Mouse (Mus musculus) embryonic facial prominence, embryonic 15.5 days (tissue): ENCODE measurements around the gene Crtap. TPM values are rescaled to one million over a fixed set of nuclear protein-coding genes. Genes with fewer than 3 reads are reported as not detected.
"Not testable (repeated sequence)": the region's sequence is repeated elsewhere in the genome, so short reads cannot be mapped to it uniquely, and the experiment has no call there.

Source experiments
- ATAC-seq: fragments of 200-750 bp; cut with Nextera tagmentation; 2 replicates; pipeline ENCODE4 v1.8.0; 2017; ENCODE audit warnings: low read depth, moderate TSS enrichment; ENCODE audit not compliant: insufficient number of reproducible peaks, low FRiP score, low TSS enrichment
- H3K27ac ChIP-seq: fragments of 300-500 bp; sonication (generic); replicated peaks from 2 replicates; pipeline ENCODE4 v1.5.1; 2015; ENCODE audit warnings: mild to moderate bottlenecking, inconsistent platforms
- H3K27me3 ChIP-seq: fragments of 300-500 bp; sonication (generic); 2 replicates; pipeline ENCODE4 v1.6.1; 2015; ENCODE audit warnings: inconsistent platforms
- H3K36me3 ChIP-seq: fragments of 300-500 bp; sonication (generic); 2 replicates; pipeline ENCODE4 v1.6.1; 2015; ENCODE audit warnings: mild to moderate bottlenecking, inconsistent platforms
- H3K4me1 ChIP-seq: fragments of 300-500 bp; sonication (generic); 2 replicates; pipeline ENCODE4 v1.6.1; 2015; ENCODE audit warnings: inconsistent platforms
- H3K4me2 ChIP-seq: fragments of 300-500 bp; sonication (generic); replicated peaks from 2 replicates; pipeline ENCODE4 v1.6.1; 2015; ENCODE audit warnings: mild to moderate bottlenecking, inconsistent platforms
- H3K4me3 ChIP-seq: fragments of 300-500 bp; sonication (generic); replicated peaks from 2 replicates; pipeline ENCODE4 v1.5.1; 2015; ENCODE audit warnings: mild to moderate bottlenecking, inconsistent platforms
- H3K9ac ChIP-seq: fragments of 300-500 bp; sonication (generic); 2 replicates; pipeline ENCODE4 v1.6.1; 2015; ENCODE audit warnings: inconsistent platforms
- H3K9me3 ChIP-seq: fragments of 300-500 bp; sonication (generic); replicated peaks from 2 replicates; pipeline ENCODE4 v1.6.1; 2016; ENCODE audit warnings: inconsistent platforms
- WGBS: fragments of 180-500 bp; shearing (Covaris S2); methylation state at CpG from one replicate; pipeline ENCODE4 v1.1.7; 2015; 5-methylcytosine and 5-hydroxymethylcytosine counted together
- polyA plus RNA-seq: library from polyadenylated mRNA; unstranded; fragments of >200 nt; fragmentation: Nextera tagmentation; extraction: Ambion mirVana; gene quantifications from 2 replicates; pipeline ENCODE4 v1.2.1, GENCODE M21; 2015

The Crtap gene
- polyA plus RNA-seq, 1 experiment from 2014 or later, result 204 TPM

DNA sequence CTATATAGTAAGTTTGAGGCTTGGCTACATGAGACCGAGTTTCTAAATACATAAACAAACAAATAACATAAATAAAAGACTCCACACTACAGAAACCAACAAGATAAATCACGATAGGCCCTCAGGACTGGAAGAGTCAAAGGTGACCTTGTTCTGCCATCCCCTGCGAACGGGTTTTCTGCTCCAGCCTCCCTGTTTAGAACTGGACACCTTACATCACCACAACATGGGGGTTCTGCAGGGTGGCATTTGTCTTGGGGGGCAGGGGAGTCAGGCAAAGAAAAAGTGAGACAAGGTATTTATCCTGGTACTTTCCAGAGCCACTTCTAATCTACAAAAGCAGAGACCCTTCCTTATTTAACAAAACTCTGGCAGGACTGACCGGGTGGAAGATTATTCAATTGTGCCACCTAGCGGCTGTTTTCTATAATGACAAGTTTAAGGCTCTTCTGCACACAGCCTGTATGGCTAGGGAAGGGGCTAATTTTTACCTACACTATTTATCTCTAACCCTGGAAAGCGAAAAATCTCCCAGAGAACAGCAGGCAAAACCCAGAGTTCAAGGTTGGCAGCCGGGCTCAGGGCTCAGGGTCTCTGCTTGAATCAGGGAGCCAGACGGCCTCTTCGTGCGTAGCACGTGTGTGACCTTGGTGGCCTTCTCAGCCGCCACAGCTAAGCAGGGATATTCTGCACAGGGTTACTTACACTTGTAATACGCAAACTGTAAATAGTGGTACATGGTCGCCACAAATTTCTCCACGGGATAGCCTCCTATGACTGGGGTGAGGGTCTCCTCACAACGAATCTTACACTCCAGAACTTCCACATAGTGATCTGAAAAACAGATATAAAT, 9.4 kb downstream of the Crtap start:
- H3K4me3 ChIP-seq, result no peak overlapping the region
- H3K36me3 ChIP-seq, result peaks cover 64% of the 10 kb centered on the region
- no peak overlapping the region for H3K4me2 ChIP-seq
- H3K4me1 ChIP-seq, result no peaks in the 10 kb centered on the region
- no peak overlapping the region for H3K9ac ChIP-seq
- H3K27ac ChIP-seq, result no peak overlapping the region
- H3K27me3 ChIP-seq, result no peaks in the 10 kb centered on the region
- WGBS, result 70% methylated on average over 17 of the region's 17 CpGs
- no peak for ATAC-seq
- no peaks in the 10 kb centered on the region for H3K9me3 ChIP-seq

DNA sequence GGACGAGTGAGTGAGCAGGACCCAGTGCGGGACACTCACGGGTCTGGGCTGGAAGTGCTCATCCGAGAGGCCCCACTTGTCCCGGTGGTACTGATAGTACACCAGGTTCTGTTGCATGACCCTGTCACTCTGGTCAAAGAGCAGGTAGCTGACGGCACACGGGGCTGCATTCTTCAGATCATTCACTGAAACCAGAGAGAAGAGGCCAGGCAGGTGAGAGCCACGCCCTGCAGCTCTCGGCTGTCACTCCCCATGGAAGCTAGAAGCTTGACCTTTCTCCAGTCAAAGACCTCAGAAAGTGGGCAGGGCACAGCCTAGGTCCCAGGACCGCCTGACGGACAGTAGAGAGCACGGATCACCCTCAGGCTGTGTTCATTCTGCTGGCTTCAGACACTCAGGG, 10.6 kb downstream of the Crtap start:
- Histone ChIP-seq H3K27me3 (no peaks in the 10 kb centered on the region), H3K4me1 (no peaks in the 10 kb centered on the region), H3K36me3 (peaks cover 65% of the 10 kb centered on the region), H3K27ac (no peak overlapping the region), H3K4me2 (no peak overlapping the region), H3K9me3 (no peaks in the 10 kb centered on the region), H3K4me3 (no peak overlapping the region), H3K9ac (no peak overlapping the region)
- 83% methylated on average over 12 of the region's 12 CpGs for WGBS
- ATAC-seq, result no peak

DNA sequence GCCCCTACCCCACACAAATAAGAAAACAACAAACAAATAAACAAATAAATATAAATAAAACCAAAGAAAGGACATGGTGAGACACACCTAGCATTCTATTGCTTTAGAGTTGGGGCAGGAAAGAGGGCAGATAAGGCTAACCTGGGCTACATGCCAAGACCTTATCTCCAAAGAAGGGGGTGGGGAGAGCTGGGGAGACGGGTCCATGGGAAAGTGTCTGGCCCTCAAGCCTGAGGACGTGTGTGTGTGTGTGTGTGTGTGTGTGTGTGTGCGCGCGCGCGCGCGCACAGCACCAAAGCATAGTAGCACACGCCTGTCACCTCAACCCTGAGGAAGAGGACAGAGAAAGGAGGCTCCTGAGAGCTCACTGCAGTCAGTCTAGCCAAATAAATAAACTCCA, 13.3 kb downstream of the Crtap start:
- 93% methylated on average over 10 of the region's 10 CpGs for WGBS
- ATAC-seq, result no peak
- Histone ChIP-seq H3K27ac (no peak overlapping the region), H3K9ac (no peak overlapping the region), H3K4me3 (no peak overlapping the region), H3K9me3 (no peaks in the 10 kb centered on the region), H3K27me3 (no peaks in the 10 kb centered on the region), H3K4me2 (no peak overlapping the region), H3K4me1 (no peaks in the 10 kb centered on the region), H3K36me3 (peaks cover 58% of the 10 kb centered on the region)

DNA sequence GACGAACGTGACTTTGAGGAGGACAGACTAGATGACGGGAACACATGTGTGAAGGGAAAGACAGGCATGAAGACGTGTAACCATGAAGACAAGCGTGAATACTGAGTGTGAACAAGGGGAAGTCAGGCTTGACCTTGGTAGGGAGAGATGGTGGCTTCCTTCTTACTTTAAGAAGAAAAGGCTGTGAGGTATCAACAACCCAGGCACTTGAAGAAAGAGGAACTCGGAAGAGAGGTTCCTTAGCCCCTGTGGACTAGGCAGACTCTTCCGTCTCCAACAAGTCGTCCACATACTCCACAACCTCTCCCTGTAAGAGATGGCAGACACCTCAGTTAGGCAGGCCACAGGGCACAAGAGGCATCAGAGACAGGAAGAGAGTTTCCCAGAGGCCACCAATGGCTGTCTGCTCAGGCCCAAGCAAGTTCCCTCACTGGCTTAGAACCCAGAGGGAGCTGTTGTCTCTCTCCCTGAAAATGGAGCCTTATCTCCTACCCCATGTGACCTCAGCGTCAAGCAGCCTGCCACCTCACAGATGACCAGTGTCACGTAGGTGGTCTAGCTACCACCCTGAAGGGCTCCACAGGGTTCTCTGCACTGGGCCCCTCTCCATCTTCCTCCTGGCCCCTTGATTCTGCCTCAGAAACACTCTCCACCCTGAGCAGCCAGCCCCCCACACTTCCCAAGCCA, 15.1 kb downstream of the Crtap start:
- ATAC-seq, result no peak
- H3K27ac ChIP-seq, result no peak overlapping the region
- no peaks in the 10 kb centered on the region for H3K27me3 ChIP-seq
- no peaks in the 10 kb centered on the region for H3K9me3 ChIP-seq
- no peaks in the 10 kb centered on the region for H3K4me1 ChIP-seq
- H3K4me2 ChIP-seq, result no peak overlapping the region
- 87% methylated on average over 10 of the region's 10 CpGs for WGBS
- no peak overlapping the region for H3K4me3 ChIP-seq
- no peak overlapping the region for H3K9ac ChIP-seq
- H3K36me3 ChIP-seq, result peaks cover 53% of the 10 kb centered on the region

DNA sequence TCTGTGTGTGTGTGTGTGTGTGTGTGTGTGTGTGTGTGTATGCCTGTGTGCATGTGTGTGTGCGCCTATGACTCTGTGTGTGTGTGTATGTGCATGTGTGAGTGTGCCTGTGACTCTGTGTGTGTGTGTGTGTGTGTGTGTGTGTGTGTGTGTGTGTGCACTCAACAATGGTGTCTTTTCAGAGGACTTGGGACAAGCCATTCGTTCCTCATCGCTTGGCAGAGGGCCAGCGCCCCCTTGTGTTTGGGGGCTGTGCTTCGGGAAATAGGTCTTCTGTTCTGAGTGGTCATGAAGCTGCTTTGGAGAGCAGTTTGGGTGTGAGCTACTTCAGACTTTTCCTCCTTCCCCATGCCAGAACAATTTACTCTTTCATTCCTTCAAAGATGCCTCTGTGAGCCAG, 18.8 kb downstream of the Crtap start:
- not testable (repeated sequence) for H3K9me3 ChIP-seq, H3K27ac ChIP-seq, H3K4me1 ChIP-seq, H3K4me3 ChIP-seq, ATAC-seq, H3K27me3 ChIP-seq, H3K4me2 ChIP-seq, H3K9ac ChIP-seq
- 20% methylated on average over 5 of the region's 5 CpGs for WGBS
- H3K36me3 ChIP-seq, result peaks cover 26% of the 10 kb centered on the region; the same call in 1 of the 2 replicates

DNA sequence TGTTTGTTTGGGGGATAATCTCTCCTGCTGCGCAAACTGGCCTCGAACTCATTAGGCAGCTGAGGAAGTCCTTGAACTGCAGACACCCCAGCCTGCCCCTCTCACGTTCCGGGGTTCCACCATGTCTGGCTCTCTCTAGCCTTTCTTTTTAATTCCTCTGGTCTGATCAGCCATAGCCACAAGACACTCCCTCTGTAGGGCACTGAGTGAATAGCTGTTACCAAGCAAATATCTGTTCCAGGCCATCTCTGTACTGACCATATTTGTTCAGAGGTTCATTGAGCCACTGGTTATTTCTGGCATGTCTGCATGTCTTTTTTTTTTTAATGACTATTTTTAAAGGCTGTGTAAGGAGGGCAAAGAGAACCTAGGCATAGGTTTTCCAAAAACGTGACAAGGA, 21.1 kb downstream of the Crtap start:
- not testable (repeated sequence) for H3K4me3 ChIP-seq, H3K27ac ChIP-seq, ATAC-seq, H3K4me1 ChIP-seq, H3K4me2 ChIP-seq, H3K9me3 ChIP-seq, H3K9ac ChIP-seq, H3K36me3 ChIP-seq, H3K27me3 ChIP-seq
- WGBS, result 57% methylated on average over 5 of the region's 5 CpGs

DNA sequence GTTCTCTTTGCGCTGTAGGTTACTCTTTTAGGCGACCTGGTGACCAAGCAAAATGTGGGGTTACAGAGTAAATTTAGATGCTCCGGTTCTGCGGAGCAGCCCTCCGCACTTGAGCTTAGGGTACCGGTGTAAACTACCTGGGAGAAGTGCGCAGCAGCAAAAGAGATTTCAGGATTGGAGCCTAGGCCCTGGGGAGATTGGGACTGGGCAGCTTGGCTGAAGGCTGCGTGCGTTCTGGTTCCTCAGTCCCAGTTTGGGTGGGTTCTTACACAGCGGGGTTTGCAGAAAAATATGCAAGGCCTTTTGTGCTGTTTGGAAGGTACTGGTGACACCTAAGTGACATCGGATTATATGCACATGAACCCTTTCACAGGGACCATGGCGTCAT, 22.0 kb downstream of the Crtap start:
- Histone ChIP-seq H3K27ac (no peak overlapping the region), H3K4me1 (peaks cover 6% of the 10 kb centered on the region), H3K4me3 (peak overlapping the region; percentile 53), H3K9ac (0 out of 2 replicates have a peak overlapping the region, but pooled peaks have one; percentile 23), H3K36me3 (peaks cover 6% of the 10 kb centered on the region; the same call in 1 of the 2 replicates), H3K27me3 (no peaks in the 10 kb centered on the region; the same call in 1 of the 2 replicates), H3K9me3 (no peaks in the 10 kb centered on the region), H3K4me2 (peak overlapping the region; percentile 94)
- no peak for ATAC-seq
- 12% methylated on average over 12 of the region's 12 CpGs for WGBS

DNA sequence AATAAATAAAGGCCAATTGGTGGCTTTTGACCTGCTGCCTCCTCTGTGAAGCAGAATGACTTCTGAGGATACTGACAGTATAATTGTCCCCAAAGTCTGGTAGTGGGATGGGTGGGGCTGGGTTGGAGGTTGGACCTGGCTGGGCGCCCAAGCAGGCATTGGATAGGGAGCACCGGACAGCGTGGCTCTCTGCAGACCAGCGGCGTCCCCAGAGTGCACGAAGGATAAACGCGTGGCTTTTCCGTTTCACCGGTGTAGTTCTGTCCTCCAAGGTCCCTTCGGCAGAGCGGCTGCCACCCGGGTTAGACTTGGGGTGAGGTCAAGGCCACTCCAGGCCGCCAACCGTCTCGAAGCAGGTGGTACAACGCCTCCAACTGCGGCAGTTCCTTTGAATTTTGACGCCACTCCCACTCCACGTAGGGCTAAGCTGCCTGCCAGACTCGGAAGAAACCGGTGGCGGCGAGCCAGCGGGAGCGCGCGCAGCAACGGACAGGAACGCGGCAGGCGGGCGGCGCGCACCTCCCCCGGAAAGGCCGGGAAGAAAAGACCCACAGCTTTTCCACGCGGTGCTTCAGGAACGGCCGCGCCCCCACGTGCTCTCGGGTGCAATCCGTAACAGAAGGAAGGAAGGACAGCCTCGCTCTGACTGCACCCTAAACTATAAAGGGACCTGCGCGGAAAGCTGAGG, 22.5 kb downstream of the Crtap start:
- H3K4me3 ChIP-seq, result peak overlapping the region; percentile 53
- WGBS, result under 1% methylated on average over 48 of the region's 48 CpGs
- no peak overlapping the region for H3K27ac ChIP-seq
- 0 out of 2 replicates have a peak overlapping the region, but pooled peaks have one; percentile 23 for H3K9ac ChIP-seq
- H3K9me3 ChIP-seq, result no peaks in the 10 kb centered on the region
- H3K27me3 ChIP-seq, result no peaks in the 10 kb centered on the region; the same call in 1 of the 2 replicates
- peaks cover 6% of the 10 kb centered on the region for H3K4me1 ChIP-seq
- H3K4me2 ChIP-seq, result peak overlapping the region; percentile 94
- H3K36me3 ChIP-seq, result peaks cover under 1% of the 10 kb centered on the region; the same call in 1 of the 2 replicates
- peak; percentile 84 for ATAC-seq

DNA sequence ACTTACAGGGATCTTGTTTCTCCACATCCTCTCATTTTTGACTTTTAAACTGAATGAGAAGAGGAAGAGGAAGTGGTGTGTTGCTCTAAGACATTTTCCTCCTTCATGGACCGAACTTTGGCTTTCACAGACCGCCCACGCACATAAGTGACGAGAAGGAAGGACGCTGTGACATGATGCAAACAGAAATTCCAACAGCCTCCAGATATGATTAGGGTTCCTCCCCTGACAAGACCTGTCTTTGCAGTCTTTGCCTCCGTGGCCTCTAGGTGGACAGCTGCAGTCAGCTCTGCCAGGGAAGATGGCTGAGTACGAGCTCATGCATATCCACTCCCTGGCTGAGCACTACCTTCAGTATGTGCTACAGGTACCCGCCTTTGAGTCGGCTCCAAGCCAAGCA, 60.6 kb downstream of the Crtap start, which contains the start of gene Bcl2a1c:
TSS of gene Bcl2a1c (plus strand) at position 281 of the 400 bp plus-strand sequence.
- not testable (repeated sequence) for H3K4me2 ChIP-seq, H3K27ac ChIP-seq, H3K4me3 ChIP-seq, ATAC-seq, H3K9me3 ChIP-seq, H3K27me3 ChIP-seq, H3K36me3 ChIP-seq, H3K9ac ChIP-seq, H3K4me1 ChIP-seq
- 67% methylated on average over 9 of the region's 9 CpGs for WGBS

DNA sequence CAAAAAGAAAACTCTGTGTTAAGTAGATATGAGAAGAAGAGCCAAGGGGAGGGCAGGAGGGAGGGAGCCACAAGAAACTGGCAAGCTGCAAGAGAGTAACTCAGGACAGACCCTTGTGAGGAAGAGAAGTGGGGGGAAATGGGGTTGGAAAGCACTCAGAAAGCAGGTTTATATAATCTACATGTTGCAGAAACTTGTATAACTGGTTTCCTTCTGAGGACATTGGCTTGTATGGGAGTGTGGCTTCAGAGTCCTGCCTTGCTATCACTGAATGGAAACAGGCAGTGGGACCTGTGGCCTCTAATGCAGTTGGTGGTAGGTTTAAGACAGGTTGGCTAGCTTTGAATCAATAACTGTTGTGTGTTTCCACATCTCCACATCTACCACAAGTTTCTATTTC, 62.1 kb downstream of the Crtap start:
- not testable (repeated sequence) for H3K9me3 ChIP-seq, H3K4me3 ChIP-seq, H3K4me2 ChIP-seq, H3K4me1 ChIP-seq, H3K36me3 ChIP-seq, H3K9ac ChIP-seq, H3K27ac ChIP-seq, H3K27me3 ChIP-seq, ATAC-seq

DNA sequence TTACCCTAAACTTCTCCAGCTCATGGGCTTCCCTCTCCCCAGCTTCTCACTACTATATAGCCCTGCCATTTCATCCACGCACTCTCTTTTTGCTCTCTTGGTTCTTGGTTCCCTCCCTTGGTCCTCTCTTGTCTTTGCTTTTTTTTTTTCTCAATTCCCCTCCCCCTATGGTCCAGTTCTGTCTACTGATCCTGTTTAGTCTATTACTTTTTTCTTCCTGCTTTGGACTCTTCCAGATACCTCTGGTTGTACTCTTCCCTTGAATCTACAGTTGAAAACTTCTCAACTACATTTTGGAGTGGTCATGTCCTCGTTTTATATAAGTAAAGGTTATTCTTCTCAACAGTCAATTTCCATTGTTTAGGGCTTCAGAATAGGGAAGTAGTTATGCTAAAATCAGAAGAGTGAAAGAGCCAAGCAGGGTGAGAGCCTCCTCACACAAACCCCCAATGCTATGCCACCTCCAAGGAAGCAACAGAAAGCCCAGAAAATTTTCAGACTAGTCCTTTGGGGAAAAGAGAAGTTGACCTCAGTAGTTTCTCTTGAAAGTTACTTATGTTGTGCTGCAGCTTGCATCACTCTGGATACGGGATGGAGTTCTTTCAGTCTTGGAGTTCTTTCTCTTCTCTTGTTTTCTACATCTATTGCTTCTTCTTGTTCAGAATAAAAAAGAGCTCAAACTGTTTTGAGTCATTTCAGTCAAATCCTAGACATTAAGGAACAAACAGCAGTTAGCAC, 64.3 kb downstream of the Crtap start:
- Histone ChIP-seq H3K27ac (no peak overlapping the region), H3K36me3 (no peaks in the 10 kb centered on the region), H3K4me1 (no peaks in the 10 kb centered on the region), H3K27me3 (no peaks in the 10 kb centered on the region), H3K4me2 (no peak overlapping the region), H3K9ac (no peak overlapping the region), H3K4me3 (no peak overlapping the region), H3K9me3 (no peaks in the 10 kb centered on the region)
- 66% methylated on average over 3 of the region's 3 CpGs for WGBS
- ATAC-seq, result no peak
